Mouse (Mus musculus): ENCODE results near the gene Tnp1. TPM values are rescaled to one million over a fixed set of nuclear protein-coding genes. Genes with fewer than 3 reads are reported as not detected.

Tnp1 gene
- not detected for total RNA-seq (2018; cell fraction: chromatin; rRNA removed)
- total RNA-seq (2018; cell fraction: cytosol; rRNA removed), result not detected
- total RNA-seq (2018; cell fraction: nucleus; rRNA removed), result not detected
- polyA plus RNA-seq (2018), result not detected in 3 replicates

GRCm38 (mm10) chr1:73015731-73016130 is at the start of gene Tnp1:
Tnp1 (minus strand) TSS chr1:73015909.
- no peaks in the 10 kb centered on the region for H3K79me2 ChIP-seq (ENCODE audit: inconsistent target)
- no peak within 1 kb of the TSS for H3K27ac ChIP-seq
- no peak within 1 kb of the TSS for H3K4me3 ChIP-seq (ENCODE audit: inconsistent target)
- WGBS (ENCODE audit: missing documents), result 93% methylated on average over 12 of the region's 12 CpGs
- no peaks in the 10 kb centered on the region for H3K36me3 ChIP-seq (ENCODE audit: inconsistent target)

- H3K27ac ChIP-seq, result no peak overlapping the region
- no peak overlapping the region for H3K4me3 ChIP-seq (ENCODE audit: inconsistent target)
- WGBS (ENCODE audit: missing documents), result 71% methylated on average over 3 of the region's 3 CpGs
- H3K79me2 ChIP-seq (ENCODE audit: inconsistent target), result no peaks in the 10 kb centered on the region
- H3K36me3 ChIP-seq (ENCODE audit: inconsistent target), result no peaks in the 10 kb centered on the region
These were observed 48.6 kb upstream of the Tnp1 start for GRCm38 (mm10) chr1:73064336-73064735.

GRCm38 (mm10) chr1:73061491-73062233 is 46.0 kb upstream of the Tnp1 start:
- Histone ChIP-seq H3K4me3 (ENCODE audit: inconsistent target) (no peak overlapping the region), H3K27ac (no peak overlapping the region), H3K79me2 (ENCODE audit: inconsistent target) (no peaks in the 10 kb centered on the region), H3K36me3 (ENCODE audit: inconsistent target) (no peaks in the 10 kb centered on the region)
- 79% methylated on average over 7 of the region's 7 CpGs for WGBS (ENCODE audit: missing documents)

- no peak overlapping the region for H3K4me3 ChIP-seq (ENCODE audit: inconsistent target)
- H3K36me3 ChIP-seq (ENCODE audit: inconsistent target), result no peaks in the 10 kb centered on the region
- no peak overlapping the region for H3K27ac ChIP-seq
- whole genome bisulfite sequencing (ENCODE audit: missing documents), result 71% methylated on average over 3 of the region's 3 CpGs
- H3K79me2 ChIP-seq (ENCODE audit: inconsistent target), result no peaks in the 10 kb centered on the region
These were observed 44.6 kb upstream of the Tnp1 start for GRCm38 (mm10) chr1:73060271-73060670.

GRCm38 (mm10) chr1:73056266-73057001 is 40.7 kb upstream of the Tnp1 start:
- no peak overlapping the region for H3K4me3 ChIP-seq (ENCODE audit: inconsistent target)
- WGBS (ENCODE audit: missing documents), result 80% methylated on average over 3 of the region's 3 CpGs
- H3K27ac ChIP-seq, result no peak overlapping the region
- no peaks in the 10 kb centered on the region for H3K36me3 ChIP-seq (ENCODE audit: inconsistent target)
- H3K79me2 ChIP-seq (ENCODE audit: inconsistent target), result no peaks in the 10 kb centered on the region

GRCm38 (mm10) chr1:73055820-73056219 is 40.1 kb upstream of the Tnp1 start:
- H3K27ac ChIP-seq, result no peak overlapping the region
- 92% methylated on average over 2 of the region's 3 CpGs for WGBS (ENCODE audit: missing documents)
- no peaks in the 10 kb centered on the region for H3K36me3 ChIP-seq (ENCODE audit: inconsistent target)
- H3K79me2 ChIP-seq (ENCODE audit: inconsistent target), result no peaks in the 10 kb centered on the region
- H3K4me3 ChIP-seq (ENCODE audit: inconsistent target), result no peak overlapping the region

GRCm38 (mm10) chr1:73055206-73055605 is 39.5 kb upstream of the Tnp1 start:
- no peak overlapping the region for H3K27ac ChIP-seq
- no peaks in the 10 kb centered on the region for H3K79me2 ChIP-seq (ENCODE audit: inconsistent target)
- H3K4me3 ChIP-seq (ENCODE audit: inconsistent target), result no peak overlapping the region
- H3K36me3 ChIP-seq (ENCODE audit: inconsistent target), result no peaks in the 10 kb centered on the region
- 86% methylated on average over 6 of the region's 6 CpGs for WGBS (ENCODE audit: missing documents)

- Histone ChIP-seq H3K4me3 (ENCODE audit: inconsistent target) (no peak overlapping the region), H3K27ac (no peak overlapping the region), H3K79me2 (ENCODE audit: inconsistent target) (no peaks in the 10 kb centered on the region), H3K36me3 (ENCODE audit: inconsistent target) (no peaks in the 10 kb centered on the region)
- 74% methylated on average over 9 of the region's 9 CpGs for WGBS (ENCODE audit: missing documents)
These were observed 38.0 kb upstream of the Tnp1 start for GRCm38 (mm10) chr1:73053545-73054326.

- Histone ChIP-seq H3K79me2 (ENCODE audit: inconsistent target) (no peaks in the 10 kb centered on the region), H3K36me3 (ENCODE audit: inconsistent target) (no peaks in the 10 kb centered on the region), H3K27ac (no peak overlapping the region), H3K4me3 (ENCODE audit: inconsistent target) (no peak overlapping the region)
- WGBS (ENCODE audit: missing documents), result 79% methylated on average over 6 of the region's 6 CpGs
These were observed 31.4 kb upstream of the Tnp1 start for GRCm38 (mm10) chr1:73046896-73047672.

GRCm38 (mm10) chr1:73045948-73046685 is 30.4 kb upstream of the Tnp1 start:
- WGBS (ENCODE audit: missing documents), result 73% methylated on average over 9 of the region's 9 CpGs
- H3K4me3 ChIP-seq (ENCODE audit: inconsistent target), result no peak overlapping the region
- H3K79me2 ChIP-seq (ENCODE audit: inconsistent target), result no peaks in the 10 kb centered on the region
- H3K27ac ChIP-seq, result no peak overlapping the region
- no peaks in the 10 kb centered on the region for H3K36me3 ChIP-seq (ENCODE audit: inconsistent target)

- 95% methylated on average over 9 of the region's 10 CpGs for WGBS (ENCODE audit: missing documents)
- H3K79me2 ChIP-seq (ENCODE audit: inconsistent target), result no peaks in the 10 kb centered on the region
- no peaks in the 10 kb centered on the region for H3K36me3 ChIP-seq (ENCODE audit: inconsistent target)
- no peak overlapping the region for H3K27ac ChIP-seq
- H3K4me3 ChIP-seq (ENCODE audit: inconsistent target), result no peak overlapping the region
These were observed 28.0 kb upstream of the Tnp1 start for GRCm38 (mm10) chr1:73043671-73044070.

GRCm38 (mm10) chr1:73040691-73041425 is 25.1 kb upstream of the Tnp1 start:
- Histone ChIP-seq H3K27ac (no peak overlapping the region), H3K79me2 (ENCODE audit: inconsistent target) (no peaks in the 10 kb centered on the region), H3K36me3 (ENCODE audit: inconsistent target) (no peaks in the 10 kb centered on the region), H3K4me3 (ENCODE audit: inconsistent target) (no peak overlapping the region)
- 81% methylated on average over 3 of the region's 3 CpGs for WGBS (ENCODE audit: missing documents)

- H3K27ac ChIP-seq, result no peak overlapping the region
- no peaks in the 10 kb centered on the region for H3K79me2 ChIP-seq (ENCODE audit: inconsistent target)
- H3K4me3 ChIP-seq (ENCODE audit: inconsistent target), result no peak overlapping the region
- no peaks in the 10 kb centered on the region for H3K36me3 ChIP-seq (ENCODE audit: inconsistent target)
- WGBS (ENCODE audit: missing documents), result 74% methylated on average over 3 of the region's 3 CpGs
These were observed 22.8 kb upstream of the Tnp1 start for GRCm38 (mm10) chr1:73038532-73038931.

Measured in macrophage (primary cell).